Mouse (Mus musculus): ENCODE results near the gene Qrfp.

Qrfp gene

DNA sequence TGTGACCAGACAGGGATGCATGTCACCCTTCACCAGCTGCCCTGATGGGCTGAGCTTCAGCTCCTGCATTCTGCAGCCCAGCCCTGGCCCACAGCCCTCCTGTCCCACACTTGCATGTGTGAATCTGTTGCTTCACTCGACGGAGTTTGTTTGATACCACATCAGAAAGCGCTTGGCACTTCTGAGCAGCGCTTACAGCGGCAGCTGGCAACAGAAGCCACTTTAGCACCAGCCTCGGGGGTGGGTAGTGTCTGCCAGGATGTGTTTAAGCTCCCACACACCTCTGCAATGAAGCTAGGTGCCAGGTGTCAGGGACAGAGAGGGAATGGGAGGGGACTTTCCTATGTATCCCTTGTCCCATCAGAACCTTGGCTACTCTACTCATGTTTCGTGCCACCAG is 4.3 kb upstream of the Qrfp start:
- no peak for DNase-seq

DNA sequence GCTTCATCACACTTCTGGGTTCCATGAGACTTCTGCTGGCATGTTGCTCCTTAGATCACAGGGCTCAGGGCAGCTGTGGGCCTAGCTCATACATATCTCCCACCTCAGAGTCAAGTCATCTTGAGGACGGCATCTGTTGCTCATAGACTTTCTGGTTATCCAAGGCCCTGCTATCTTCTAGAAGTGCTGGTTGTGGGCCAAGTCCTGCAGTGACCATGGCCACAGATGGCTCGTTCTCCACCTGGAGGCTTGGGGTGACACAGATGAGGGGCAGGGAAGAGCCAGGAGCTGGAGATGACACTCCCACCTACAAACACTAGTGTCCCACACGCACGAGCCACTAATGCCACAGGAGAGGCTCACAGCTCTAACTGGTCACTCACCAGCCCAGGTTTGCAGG is 3.3 kb upstream of the Qrfp start:
- DNase-seq: no peak

DNA sequence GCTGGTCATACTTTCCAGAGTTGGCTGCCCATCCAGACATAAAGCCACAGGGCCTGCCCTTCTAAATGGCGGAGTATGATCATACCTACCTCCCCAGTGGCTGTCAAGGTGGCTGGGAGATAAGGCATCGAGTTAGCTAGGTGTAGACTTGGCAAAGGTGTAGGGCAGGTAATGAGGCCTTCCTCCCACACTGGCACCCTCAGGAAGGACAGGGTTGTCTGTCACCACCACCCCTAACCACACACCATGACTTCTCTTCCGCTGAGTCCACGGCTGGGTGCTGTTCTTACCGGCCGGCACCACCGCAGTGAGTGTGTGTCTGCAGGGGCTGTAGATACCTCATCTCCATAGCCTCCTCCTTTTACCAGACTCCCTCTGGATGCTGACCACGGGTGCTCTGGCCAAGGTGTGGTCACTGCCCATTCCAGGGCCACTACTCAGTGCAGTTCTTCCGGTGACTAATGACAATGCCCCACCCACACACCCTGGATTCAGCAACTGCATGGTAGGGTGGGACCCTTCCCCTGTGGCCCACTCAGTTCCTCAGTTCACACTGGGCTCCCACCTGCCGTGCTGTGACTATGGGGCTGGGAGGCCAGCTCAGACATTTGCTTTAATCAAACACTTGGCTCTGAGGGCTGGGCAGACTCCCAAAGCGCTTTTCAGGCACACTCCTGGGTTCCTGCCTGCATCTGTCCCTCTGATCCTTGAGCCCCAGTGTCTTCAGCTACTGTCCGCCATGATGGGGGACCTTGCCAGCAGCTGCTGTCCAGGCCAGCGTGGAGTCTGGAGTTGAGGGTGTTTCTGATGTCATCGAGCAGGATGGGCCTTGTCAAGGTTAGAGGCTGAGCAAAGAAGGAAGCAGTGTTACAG is 942 bp upstream of the Qrfp start:
- DNase-seq: no peak

DNA sequence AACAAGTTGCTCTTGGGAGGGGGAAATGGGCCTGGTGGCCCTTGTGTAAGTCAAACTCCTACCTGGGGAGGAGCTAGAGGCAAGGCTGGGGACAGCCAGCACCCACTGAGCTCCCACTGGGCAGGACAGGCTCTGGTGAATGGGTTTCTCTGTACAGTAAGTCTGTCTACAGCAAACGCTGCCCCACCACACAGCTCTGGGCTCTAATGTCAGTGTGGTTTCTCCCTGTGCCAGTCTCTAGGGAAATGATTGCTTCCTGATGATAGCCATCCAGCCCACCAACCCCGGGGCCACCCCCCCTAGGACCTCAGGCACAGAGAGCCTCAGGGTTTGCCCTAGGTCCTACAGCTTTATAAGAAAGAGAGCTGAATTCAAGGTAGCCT is 1.0 kb downstream of the Qrfp start:
- no peak for DNase-seq

DNA sequence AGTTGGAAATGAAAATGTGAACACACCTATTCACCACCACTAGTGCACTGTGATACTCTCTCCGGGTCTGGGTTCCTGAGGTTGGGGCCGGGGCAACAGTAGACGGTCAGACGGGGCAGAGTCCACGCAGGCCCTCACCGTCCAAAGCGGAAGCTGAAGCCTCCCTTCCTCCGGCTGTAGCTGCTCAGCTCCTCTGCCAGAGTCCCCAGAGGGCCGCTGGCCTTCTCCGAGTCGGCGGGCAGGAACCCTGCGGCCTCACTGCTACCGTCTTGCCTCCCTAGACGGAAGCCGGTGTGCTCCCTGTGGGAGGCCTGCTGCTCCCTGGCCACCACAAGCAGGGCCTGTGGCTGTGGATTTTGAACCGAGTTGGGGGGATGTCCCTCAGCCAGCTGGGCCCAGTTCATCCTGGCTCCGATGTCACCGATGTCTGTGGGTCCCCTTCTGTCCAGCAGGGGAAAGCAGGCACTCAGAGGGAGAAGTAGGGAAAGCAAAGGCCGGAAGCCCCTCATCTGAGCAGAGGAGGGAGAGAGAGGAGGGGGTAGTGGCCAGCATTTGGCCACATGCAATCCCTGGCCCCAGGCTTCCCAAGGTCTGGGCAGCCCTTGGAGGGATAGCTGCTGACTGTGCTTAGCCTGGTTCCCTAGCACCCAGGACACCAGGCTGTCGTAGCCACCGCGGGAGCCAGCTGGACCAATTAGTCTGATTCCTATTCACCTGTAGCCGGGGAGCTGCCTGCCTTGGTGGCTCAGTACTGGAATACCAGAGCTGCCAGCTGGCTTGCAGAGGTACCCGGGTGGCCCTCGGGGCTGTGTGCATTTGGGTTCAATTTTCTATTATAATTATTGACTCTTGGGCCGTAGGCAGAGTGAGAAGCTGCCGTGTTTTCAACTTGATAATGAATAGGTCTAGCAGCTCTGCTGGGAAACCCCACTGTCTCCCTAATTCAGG is 1.7 kb downstream of the Qrfp start:
- DNase-seq: no peak

DNA sequence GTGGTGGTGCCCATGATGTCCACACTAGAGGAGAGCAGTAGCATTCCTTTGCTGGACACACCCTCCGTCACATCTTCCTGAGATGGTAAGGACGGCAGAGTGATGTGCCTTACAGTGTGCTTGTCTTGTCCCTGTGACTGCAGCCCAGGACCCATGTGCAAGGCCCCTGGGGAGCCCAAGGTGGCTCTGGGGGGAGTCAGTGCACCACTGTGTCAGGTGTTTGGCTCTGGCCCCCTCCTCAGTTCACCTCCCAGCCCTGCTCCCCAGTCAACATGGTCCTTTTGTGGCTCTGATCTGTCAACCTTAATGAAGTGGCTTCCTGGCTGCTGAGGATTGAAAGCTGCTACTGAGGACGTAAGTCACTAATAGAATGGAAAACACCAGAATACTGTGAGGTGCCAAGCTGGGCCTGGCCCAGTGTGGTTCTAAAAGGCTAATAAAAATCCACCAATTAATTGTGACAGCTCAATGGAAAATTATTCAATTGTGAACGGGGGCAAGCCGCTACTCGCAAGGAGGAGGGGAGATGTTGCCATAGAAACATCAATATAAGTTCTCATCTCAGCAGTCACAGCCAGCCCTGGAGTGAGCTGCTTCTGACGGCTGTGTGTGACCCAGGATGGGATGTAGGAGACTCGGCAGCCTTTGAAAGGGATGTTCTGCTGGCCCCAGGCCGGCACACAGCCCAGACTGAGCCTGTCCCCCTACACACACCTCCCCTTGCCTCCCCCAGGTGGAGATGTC is 3.6 kb downstream of the Qrfp start:
- no peak for DNase-seq

DNA sequence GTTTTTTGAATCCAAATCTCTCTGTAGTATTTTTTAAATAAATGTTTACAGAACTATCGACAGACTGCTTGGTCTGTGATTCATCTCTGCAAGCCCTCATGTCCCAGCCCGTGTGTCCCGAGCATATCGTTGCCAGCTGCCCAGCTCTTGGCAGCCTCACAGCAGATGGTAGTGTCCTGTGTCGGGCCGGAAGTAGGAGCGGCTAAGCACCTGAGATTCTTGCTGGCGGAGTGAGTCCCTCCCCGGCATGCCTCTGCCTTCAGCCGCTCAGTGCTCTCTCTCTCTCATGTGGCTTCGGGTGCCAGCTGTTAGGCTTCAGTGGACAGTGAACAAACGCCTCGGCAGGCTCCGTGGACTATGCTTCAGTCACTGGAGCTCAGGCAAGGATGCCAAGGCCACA is 6.9 kb downstream of the Qrfp start:
- DNase-seq: peak; percentile 52

DNA sequence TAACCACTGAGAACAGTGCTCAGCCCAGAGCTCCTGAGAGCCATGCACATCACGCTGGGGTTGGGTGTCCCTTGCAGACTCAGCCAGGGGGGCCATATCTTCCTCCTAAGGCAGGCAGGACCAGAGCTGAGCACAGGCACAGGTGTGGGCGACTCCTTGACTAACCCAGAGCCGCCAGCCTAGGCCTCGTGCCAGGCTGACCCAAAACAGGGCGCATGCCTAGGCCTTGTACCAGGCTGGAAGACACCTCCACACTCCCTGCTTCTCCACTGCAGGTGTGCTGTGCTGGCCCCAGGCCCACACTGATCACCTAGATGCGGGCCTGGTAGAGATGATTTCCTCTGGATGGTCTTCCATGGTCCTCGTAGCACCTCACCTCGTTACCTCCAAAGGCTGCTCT is 7.6 kb downstream of the Qrfp start:
- DNase-seq: no peak

DNA sequence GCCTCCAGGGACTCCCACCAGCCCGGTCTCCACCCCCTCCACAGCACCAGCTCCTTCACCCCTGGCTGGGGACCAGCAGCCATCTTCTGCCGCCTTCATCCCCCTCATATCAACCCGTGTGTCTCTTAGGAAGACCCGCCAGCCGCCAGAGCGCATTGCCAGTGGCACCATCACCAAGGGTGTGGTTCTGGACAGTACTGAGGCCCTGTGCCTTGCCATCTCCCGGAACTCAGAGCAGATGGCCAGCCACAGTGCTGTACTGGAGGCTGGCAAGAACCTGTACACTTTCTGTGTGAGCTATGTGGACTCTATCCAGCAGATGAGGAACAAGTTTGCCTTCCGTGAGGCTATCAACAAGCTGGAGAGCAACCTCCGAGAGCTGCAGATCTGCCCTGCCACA is 9.0 kb downstream of the Qrfp start:
- peak; percentile 46 for DNase-seq

DNA sequence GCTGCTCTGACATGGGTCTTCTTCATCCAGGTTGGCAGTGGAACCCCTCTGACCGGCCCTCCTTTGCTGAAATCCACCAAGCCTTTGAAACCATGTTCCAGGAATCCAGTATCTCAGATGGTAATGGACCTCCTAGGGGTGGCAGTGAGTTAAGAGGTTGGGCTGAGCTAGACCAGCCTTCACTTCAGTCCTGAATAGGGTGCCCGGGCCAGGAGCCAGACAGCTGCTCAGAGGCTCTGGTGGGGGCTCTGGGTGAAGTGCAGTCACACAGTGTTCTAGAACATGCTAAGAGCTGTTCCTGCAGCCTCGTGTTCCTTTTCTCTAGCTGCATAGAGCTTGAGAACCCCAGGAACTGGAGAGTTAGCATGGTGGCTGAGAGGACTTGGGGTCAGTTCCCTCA is 13.4 kb downstream of the Qrfp start:
- no peak for DNase-seq

DNA sequence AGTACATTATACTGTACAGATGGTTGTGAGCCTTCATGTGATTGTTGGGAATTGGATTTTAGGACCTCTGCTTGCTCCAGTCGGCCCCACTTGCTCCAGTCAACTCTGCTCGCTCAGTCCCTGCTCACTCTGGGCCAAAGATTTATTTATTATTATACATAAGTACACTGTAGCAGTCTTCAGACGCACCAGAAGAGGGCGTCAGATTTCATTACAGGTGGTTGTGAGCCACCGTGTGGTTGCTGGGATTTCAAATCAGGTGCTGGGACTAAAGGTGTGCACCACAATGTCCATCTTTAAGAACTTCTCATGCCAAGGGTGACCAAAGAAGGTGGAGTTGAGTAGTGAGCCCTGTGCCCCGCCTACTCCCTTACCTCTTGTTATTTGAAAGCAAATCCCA is 17.8 kb downstream of the Qrfp start:
- DNase-seq: no peak

DNA sequence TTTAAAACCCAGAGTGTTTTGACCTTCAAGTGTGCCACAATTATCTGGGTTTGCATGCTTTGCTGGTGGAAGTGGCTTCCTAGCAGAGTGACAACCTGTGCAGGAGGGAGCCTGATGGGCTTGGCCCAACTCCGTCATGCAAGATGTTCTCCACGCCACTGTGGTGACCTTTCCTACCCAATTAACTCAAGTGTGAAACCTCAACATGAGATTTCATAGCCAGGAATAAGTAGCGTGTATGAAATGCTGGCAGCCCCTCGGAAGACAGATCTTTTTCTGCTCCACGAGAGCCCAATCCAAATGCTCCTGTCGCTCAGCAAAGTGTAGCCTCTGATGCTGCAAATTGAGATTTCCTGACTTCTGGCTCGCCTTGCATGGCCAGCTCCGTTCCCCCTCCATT is 19.1 kb downstream of the Qrfp start:
- DNase-seq: no peak

DNA sequence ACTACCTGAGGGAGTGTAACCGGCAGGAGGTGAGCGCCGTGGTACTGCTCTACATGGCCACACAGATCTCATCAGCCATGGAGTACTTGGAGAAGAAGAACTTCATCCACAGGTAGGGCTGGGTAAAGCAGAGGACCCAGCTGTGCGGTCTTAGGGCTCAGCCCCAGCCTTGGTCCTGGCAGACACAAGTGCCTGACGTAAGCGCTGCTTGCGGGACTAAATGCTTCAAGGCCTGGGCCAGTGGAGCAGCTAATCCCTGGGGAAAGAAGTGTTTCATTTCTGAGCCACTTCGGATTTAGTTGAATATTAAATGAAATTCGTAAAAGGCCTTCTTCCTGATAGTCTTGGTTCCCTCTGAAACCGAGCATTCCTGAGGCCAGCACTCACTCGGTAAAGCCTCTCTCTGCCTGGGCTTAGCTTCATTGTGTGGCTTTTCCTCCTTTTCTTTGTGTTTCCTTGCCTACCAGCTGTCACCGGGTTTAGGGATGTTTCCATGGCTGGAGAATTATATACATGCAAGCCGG is 19.6 kb downstream of the Qrfp start:
- no peak for DNase-seq

DNA sequence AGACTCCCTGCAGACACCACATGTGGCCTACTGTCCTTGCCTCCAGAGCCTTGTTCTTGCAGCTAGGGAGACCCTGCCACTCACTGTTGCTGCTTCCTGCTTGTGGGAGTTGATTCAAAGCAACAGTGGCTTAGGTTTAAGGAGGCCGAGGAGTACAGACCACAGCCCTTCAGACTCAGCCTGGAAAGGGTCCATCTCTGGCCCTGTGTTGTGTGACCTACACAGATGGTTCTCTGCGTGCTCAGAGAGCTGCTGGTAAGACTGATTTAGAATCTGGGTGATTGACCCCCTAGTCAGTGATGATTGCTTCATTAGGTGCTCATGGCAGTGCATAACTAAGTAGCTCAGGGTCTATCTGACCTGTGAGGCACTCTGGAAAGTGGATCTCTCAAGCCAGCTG is 21.2 kb downstream of the Qrfp start:
- no peak for DNase-seq

DNA sequence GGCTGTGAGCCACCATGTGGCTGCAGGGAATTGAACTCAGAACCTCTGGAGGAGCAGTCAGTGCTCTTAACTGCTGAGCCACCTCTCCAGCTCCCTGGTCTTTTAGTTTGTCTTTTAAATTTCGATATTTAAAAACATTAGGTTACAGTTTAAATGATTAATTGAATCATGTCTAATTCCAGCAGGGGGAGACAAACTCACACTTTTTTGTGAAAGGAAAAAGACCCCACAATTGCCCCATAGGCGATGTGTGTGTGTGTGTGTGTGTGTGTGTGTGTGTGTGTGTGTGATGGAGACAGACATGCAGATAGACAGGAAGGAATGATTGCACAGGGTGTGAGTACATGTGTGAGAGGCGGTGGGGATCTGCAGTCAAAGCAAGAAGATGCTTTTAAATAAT is 22.2 kb downstream of the Qrfp start:
- no peak for DNase-seq

DNA sequence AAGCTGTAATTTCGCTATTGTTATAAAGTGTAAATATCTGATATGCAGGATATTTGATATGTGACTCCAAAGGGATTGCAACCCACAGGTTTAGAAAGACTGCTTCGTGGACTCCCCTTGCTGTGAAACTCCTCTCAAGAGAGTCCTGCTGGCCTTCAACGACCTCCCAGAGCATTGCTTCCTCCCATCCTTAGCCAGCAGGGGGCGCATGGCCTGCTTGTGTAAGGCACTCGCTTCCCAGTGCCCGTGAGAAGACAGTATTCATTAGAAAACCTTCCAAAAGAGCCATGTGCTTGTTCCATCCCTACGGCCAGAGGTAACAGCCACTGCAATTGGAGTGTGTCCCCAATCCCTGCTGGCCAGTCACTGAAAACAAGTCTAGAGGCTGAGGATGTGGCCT is 23.4 kb downstream of the Qrfp start:
- peak; percentile 71 for DNase-seq

DNA sequence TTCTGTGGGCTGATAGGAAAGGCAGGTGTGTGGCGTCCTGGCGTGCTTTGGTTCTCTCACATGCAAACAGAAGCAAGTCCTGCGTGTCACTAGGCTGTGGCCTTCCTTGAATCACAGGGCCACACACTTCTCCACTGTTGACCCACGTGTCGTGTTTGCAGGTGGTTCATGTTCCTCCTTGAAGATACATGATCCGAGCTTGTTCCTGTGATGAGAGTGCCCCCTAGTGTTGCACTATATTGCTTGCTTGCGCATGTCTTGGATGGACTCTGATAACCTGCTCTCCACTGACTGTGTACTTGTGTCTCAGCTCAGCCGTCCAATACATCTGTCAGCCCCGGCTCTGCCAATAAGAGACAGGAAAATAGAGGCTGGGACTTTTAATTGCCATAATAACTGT is 25.3 kb downstream of the Qrfp start:
- DNase-seq: peak; percentile 73

DNA sequence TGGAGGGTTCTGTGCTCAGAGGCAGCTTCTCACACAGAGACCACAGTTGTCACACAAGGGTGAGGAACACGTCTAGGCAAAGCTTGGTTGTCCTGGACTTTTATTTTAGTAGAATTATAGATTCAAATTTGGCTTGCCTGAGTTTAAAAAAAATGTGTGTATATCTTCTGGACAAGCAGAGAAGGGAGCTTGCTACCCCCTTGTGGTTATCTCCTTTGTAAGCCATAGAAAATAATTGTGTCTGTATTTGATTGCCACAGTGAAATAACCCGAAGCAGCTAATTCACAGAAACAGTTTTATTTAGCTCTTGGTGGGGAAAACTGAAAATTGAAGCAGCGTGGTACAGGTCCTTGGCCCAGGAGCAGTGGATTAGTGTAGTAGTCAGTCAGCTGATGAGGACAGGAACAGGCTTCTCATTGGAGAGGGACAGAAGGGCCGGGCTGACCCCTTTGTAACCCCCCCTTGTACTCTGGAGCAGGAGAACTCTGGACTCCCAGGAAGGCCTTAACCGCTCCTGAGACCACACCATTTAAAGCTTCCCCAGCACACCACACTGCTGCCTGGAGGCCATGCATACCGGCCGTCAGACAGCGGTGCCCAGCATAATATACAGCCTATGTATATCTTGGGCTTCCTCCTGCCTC is 27.3 kb downstream of the Qrfp start:
- DNase-seq: no peak

DNA sequence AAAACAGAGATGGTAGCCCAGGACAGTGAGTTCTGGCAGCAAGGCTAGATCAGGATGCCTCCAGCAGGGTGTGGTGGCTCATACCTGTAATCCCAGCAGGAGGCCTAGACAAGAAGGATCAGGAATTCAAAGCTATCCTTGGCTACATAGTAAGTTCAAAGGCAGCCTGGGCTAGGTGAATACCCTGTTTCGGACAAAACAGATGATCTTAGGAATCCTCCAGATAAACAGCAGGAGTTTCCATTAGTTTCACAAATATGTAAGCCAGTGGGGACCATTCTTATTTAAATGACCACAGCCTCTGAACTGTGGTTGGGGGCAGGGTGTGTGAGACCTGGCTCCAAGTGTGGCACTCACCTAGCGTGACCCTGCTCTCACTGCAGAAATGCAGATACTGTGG is 31.1 kb downstream of the Qrfp start:
- DNase-seq: no peak

DNA sequence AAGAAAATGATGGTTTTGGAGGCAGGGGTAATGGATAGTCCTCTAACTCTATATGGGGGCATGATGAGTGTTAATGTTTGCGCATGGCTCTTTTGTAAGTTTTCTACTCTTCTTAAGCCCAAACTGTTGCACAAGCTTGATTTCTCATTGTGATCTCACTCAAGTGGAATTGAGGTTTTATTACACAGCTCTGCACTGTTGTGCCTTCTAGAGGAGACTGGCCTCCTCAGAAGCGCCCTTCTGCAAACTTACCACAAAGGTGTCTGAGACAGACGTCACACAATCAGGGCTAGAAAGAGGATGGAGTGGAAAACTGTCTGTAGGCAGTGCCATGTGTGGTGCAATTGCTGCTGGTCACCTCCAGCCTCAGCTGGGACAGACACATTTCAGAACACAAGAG is 33.9 kb downstream of the Qrfp start:
- DNase-seq: no peak

DNA sequence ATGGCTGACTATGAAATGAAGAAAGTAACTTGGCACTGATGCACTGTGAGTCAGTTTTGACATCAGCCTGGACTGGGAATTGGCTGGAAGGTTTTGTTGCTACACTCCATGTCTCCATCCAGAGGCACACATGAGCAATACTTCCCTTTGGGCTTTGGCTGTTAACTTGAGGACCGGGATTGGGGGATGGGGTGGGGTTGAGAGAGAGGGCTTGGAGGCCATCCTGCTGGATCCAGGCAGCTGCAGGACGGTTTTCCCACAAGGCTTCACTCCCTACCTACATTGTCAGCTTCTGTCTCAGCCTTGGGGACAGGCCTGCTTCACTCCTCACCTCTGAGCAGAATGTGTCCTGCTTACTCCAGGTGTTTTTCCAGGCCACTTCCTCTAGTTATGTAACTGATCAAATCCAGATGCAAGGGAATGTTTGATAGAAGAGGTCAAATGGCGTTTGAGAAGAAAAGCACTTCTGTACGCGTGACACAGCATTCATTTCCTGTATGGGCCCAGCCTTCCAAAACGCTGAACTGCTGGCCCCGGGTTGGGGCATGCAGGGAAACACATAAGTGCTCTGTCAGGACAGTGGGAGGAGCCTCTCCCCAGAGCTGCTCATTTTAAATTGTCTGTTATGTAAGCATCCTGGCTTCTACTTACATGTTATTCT is 39.5 kb downstream of the Qrfp start:
- no peak for DNase-seq

DNA sequence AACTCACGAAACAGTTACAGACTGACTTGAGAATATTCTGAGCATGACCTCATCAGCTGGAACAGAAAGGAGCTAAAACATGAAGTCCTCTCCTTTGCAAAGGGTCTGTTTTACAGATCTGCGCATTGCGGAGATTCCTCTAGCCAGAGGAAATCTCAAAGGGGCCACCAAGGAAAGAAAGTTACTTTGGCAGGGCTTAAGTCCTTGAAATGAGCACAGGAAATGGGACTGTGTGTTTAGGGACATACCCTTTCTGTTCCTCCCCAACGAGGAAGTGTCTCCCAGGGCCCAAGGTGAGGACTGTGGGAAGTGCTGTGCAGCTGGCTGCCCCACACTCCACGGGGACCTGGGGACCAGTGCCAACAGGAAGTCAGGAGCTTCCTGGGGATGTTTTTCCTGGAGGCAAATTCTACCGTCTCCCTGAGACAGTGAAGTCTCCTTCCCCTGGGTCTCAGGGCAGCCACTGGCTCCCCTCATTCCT is 40.7 kb downstream of the Qrfp start:
- DNase-seq: no peak
